Mouse (Mus musculus) retina, postnatal 7 days (tissue): Measurements from ENCODE around the gene Sstr2.
"Not testable (repeated sequence)": the region's sequence is repeated elsewhere in the genome, so short reads cannot be mapped to it uniquely, and the experiment has no call there.

ENCODE experiments used
- DNase-seq: peaks from one replicate; pipeline ENCODE4 v3.0.0-alpha.2; 2012; ENCODE audit warnings: low read depth, low spot score

The Sstr2 gene

DNA sequence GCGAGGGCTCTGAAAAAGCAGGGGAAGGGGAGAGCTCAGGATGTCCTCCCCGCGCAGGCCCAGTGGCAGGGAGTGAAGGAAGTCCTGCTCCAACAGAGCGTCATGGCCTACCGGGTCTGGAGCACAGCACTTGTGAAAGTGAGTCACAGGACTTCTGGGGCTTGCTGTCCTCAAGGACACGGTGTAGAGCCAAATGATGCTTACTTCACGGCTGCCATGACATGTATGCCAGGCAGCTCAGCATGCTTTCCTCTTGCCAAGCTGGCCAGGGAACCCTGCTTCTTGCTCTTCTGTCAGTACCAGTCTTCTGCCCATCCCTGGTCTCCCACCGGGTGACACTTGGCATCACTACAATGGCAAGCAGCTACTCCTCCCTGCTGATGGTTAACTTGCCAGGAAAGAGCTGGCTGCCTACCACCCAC is 37.4 kb downstream of the Sstr2 start:
- DNase-seq = no peak

DNA sequence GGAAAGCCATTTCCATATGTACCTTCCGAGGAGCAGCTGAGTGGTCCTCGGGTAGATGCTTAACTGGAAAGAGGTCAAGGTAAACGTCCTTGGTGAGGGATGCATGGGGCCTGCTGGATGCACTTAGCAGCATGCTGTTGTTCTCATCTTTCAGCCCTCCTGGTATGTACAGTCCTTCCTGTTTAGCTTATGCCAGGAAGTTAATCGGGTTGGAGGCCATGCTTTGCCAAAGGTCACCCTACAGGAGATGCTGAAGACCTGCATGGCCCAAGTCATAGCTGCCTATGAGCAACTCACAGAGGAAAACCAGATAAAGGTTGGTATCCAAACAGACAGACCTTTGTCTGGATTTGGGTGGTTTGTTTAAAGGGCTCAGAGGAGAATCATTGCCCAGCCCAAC is 38.1 kb downstream of the Sstr2 start:
- DNase-seq = no peak

DNA sequence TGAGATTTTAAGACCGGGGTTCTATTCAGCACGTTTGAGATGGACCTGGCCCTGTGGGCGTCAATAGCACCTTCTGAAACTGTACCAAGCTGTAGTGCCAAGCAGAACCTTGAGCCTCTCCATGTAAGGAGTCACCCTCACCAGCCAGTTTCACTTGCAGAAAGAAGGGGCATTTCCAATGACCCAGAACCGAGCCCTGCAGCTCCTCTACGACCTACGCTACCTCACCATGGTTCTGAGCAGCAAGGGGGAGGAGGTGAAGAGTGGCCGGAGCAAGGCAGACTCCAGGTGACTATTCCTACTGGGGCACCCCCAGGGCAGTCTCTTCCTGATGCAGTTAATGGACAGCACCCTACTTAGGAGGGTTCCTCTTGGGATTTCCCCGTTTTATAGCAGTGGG is 39.2 kb downstream of the Sstr2 start:
- no peak for DNase-seq

DNA sequence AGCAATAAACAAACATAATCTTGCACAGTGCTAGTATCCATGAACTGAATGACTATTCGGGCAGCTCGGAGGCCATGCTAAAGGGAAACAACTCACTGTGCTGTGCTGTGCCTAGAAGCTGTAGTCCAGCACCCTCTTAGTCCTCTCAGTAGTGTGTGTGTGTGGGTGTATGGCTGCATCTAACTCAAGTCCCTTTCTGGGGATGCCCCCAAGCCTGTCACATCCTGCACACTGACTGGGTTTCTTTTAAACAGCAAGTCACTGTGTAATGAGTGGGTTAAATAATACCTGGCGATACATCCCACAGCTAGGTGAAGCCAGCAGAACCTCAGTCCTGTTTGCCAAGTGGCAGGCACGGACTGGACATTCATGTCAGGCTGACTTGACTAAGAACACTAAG is 39.6 kb downstream of the Sstr2 start:
- no peak for DNase-seq

DNA sequence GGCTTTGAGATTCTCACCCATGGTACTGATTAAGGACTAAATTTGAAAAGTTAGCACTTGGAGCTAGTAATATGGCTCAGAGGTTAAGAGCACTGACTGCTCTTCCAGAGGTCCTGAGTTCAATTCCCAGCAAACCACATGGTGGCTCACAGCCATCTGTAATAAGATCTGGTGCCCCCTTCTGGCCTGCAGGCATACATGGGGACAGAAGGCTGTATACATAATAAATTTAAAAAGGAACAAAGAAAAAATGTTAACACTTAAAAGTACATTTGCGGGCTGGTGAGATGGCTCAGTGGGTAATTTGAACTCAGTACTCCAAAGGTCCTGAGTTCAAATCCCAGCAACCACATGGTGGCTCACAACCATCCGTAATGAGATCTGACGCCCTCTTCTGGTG is 41.1 kb downstream of the Sstr2 start:
- not testable (repeated sequence) for DNase-seq

DNA sequence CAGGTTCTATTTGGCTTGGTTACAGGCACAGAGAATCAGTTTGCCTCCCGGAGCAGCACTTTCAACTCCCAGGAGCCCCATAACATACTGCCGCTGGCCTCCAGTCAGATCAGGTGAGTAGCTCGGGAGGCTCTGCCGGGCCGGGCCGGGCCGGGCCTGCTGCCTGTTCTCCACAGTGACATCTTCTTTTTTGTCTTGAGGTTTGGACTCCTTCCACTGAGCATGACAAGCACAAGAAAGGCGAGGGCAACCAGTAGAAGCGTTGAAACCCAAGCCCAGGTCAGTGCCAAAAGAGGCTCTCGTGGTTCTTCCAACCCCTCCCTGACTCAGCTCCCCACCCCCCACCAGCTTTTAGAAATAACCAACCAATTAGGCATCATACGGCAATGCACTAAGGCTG is 41.8 kb downstream of the Sstr2 start:
- DNase-seq = no peak

DNA sequence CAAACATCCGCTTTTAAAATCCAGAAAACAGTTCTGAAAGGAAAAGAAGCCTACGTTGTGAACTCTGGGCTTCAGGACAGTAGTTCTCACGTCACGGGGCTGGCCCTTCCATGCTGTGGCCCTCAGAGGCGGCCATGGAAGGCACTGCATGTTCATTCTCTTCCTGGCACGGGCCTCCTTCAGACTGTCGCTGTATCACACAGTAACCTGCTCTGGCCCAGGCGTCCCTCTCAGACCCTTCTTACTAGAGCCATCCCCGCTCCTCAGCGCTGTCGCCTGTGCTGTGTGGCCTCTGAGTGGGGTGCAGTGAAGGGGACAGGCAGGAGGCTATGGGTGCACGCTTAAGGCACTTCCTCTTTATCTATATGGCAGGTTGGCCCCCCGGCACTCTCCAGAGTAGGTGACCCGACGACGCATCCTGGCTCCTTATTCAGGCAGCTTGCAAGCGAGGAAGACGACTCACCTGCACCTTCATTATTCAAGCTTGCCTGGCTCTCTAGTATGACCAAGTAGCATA is 42.8 kb downstream of the Sstr2 start:
- DNase-seq = no peak

DNA sequence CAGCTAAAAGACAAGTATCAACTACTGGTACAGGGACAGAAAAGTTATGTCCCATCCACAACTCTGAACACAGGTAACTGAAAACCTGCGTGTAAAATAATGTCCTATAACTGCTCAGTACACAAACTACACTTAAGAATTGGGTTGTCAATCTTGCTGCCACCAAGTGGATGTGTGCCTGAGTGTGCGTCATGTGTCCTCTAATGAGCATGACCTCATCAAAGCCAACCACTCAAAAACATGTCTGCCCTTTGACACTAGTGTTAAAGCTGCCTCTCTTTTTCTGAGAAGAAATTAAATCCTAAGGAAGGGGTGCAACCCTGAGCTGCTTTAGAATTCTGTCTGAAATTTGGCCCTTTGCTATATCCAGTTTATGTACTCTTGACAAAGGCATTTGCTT is 45.1 kb downstream of the Sstr2 start:
- no peak for DNase-seq

DNA sequence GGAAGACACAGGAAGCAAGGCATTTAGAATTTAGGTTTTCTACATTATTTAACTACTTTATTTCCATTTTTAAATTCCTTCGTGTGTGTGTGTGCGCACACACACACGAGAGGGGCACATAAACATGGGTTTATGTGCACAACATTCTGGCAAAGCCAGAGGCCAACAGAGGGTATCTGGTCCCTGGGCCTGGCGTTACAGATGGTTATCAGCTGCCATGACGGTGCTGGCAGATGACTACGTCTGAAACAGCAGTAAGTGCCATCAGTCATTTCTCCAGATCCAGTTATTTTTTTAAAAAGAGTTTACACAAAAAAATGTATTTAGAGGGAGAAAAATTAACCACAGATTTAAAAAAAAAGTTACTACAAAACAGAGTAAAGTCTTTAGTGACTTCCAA is 47.1 kb downstream of the Sstr2 start:
- no peak for DNase-seq

DNA sequence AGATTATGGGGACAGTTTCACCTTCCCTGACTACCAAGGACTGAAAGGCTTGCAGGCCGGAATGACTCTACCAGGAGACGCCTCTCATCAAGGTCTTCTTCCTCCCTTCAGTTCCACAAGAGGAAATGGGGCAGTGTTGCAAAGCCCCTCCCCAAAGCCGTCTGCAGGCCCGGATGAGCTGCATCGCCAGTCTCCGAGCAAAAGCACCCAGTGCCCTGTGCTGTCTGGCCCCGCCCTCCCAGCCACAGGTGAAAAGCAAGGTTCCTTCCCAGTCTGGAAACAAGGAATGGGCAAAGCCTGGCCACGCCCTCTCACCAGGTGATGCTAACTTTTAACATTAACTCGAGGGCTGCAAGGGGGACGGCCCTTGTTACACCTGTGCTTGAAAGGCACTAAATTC is 47.5 kb downstream of the Sstr2 start:
- no peak for DNase-seq

DNA sequence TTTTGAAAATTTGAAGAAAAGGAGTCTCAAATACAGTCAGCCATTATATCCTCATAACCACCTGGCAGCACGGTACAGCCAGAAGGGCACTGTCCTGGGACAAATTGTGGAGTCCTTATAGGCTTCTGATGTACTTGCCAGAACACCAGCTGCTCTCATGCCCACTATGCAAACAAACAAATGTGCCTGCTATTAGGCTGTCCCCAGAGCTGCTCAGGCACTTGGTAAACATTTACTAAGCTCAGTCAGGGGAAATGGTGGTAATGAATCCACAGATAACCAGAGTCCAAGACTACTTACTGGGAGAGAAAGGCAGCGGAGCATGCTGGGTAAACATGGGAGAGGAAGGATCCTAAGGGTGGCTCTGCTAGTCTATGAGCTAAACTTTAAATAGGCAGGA is 48.0 kb downstream of the Sstr2 start:
- no peak for DNase-seq

DNA sequence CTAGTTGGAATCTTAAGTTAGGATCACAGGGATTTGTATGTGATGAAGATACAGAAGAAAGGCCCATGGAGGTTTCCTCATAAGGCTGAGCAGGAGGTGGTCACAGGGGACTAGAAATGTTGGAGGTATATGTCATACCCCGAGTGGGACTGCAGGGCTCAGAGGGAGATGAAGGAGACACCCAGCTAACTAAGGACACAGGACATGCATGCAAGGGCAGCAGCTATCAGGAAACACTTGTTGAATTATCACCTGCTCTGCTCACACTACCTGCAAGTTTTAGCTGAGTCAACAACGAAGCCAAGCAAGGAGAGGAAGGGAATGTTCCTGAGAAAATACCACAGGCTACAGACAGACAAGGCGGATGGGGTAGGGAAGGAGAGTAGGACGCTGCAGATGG is 48.6 kb downstream of the Sstr2 start:
- DNase-seq = no peak

DNA sequence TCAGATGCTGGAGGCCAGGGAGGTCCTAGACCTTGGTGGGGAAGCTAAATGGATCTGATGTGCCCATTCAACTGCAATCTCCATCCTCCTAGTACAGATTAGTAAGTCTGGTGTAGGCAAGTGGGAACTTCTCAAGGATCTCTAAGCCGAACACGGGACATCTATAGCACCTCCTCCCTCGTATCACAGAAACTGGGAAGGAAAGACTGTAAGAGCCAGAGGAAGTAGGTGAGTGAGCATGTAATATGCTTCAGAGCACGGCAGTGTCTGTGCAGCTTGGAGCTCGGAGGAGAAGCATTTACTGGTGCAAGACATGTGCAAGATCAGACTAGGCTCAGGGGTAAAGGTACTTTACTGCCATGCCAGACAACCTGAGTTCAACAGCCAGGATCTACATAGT is 49.7 kb downstream of the Sstr2 start:
- no peak for DNase-seq

DNA sequence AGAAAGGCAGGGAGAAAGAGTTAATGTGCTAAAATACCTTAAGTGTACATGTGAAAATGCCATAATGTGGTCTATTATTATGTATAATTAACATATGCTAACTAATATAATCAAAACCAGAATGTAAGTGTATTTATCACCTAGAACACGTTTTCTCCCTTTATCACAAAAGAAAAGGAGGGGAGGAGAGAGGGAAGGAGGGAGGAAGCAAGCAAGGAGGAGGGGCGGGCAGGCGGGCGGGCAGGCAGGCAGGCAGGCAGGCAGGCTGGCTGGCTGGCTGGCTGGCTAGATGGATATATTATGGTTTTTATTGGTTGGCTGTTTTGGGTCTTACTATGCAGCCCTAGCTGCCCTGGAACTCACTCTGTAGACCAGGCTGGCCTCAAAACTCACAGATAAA is 50.6 kb downstream of the Sstr2 start:
- no peak for DNase-seq

DNA sequence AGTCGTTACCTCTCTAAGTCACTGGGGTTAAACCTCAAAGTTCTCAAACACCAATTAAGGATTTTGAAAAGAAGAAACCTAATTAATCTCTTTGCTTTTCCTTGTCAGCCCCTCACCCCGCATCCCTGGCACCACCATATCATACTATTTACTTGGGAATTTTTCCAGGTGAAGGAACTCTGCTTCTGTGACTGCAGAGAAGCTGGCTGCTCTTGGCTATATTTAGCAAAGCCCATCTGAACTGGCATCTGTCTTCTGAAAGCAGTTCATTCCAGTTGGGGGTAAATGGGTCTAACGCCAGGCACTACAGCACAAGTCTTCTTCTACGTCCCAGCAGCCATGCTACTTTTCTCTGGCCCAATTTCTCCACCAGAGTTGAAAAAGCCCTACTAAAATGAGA is 54.5 kb downstream of the Sstr2 start:
- no peak for DNase-seq

DNA sequence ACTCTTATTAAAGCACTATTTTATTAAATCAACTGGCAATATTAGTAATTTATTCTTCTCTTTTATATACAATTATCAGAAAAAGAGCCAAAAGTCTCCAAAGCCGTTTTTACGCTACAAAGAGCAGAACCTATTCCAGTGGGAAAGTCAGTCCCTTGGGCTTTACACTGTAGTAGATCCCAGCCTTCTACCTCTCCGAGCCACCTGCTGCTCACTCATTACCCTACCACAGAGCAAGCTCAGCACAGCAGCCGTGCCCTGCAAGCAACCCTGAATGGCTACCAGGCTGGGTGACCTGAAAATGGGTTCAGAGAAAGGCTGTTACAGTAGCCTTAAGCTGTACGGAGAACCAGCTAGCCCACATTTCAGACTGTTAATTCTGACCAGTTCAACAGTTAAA is 55.5 kb downstream of the Sstr2 start:
- no peak for DNase-seq
